Mouse (Mus musculus) embryo, embryonic 10 days (tissue): ENCODE measurements at regions not wholly inside any gene's neighbourhood (a gene's known extent, or its start where the extent isn't known, plus 50 kb on each side); places are given as distances from the start of the nearest gene placed in this dataset.
"Not testable (repeated sequence)": the region's sequence is repeated elsewhere in the genome, so short reads cannot be mapped to it uniquely, and the experiment has no call there.

Experiments
- DNase-seq: peaks from one replicate; pipeline ENCODE4 v3.0.0-alpha.2; 2015; ENCODE audit warnings: low spot score

GRCm38 (mm10) chr16:58146479-58146878 is 261.8 kb upstream of the Dcbld2 start:
- no peak for DNase-seq

- no peak for DNase-seq
Measured at GRCm38 (mm10) chr16:58155538-58155937, 252.7 kb upstream of the Dcbld2 start.

GRCm38 (mm10) chr16:58178744-58179401 is 229.4 kb upstream of the Dcbld2 start:
- no peak for DNase-seq

- not testable (repeated sequence) for DNase-seq
Measured at GRCm38 (mm10) chr16:58179981-58180380, 228.3 kb upstream of the Dcbld2 start.

- no peak for DNase-seq
Measured at GRCm38 (mm10) chr16:58194619-58195497, 213.4 kb upstream of the Dcbld2 start.

GRCm38 (mm10) chr16:58211872-58212271 is 196.4 kb upstream of the Dcbld2 start:
- DNase-seq, result no peak

GRCm38 (mm10) chr16:58234686-58235085 is 173.6 kb upstream of the Dcbld2 start:
- DNase-seq, result no peak

GRCm38 (mm10) chr16:58236857-58237256 is 171.4 kb upstream of the Dcbld2 start:
- no peak for DNase-seq

- no peak for DNase-seq
Measured at GRCm38 (mm10) chr16:58276281-58276680, 132.0 kb upstream of the Dcbld2 start.

- DNase-seq, result peak; percentile 46
Measured at GRCm38 (mm10) chr16:58281474-58281873, 126.8 kb upstream of the Dcbld2 start.

- DNase-seq, result no peak
Measured at GRCm38 (mm10) chr16:58294457-58294856, 113.8 kb upstream of the Dcbld2 start.

- no peak for DNase-seq
Measured at GRCm38 (mm10) chr16:58295128-58295527, 113.1 kb upstream of the Dcbld2 start.

- DNase-seq, result peak; percentile 63
Measured at GRCm38 (mm10) chr16:58299495-58299894, 108.7 kb upstream of the Dcbld2 start.

GRCm38 (mm10) chr16:58300098-58300497 is 108.1 kb upstream of the Dcbld2 start:
- DNase-seq, result no peak

- DNase-seq, result peak; percentile 85
Measured at GRCm38 (mm10) chr16:58303555-58303954, 104.7 kb upstream of the Dcbld2 start.

GRCm38 (mm10) chr16:58316889-58317455 is 91.3 kb upstream of the Dcbld2 start:
- DNase-seq, result no peak

- DNase-seq, result no peak
Measured at GRCm38 (mm10) chr16:58331087-58331486, 77.2 kb upstream of the Dcbld2 start.

- DNase-seq, result no peak
Measured at GRCm38 (mm10) chr16:58343921-58344320, 64.3 kb upstream of the Dcbld2 start.

GRCm38 (mm10) chr16:58349354-58349753 is 58.9 kb upstream of the Dcbld2 start:
- DNase-seq, result peak; percentile 64

GRCm38 (mm10) chr16:58349802-58350201 is 58.4 kb upstream of the Dcbld2 start:
- peak; percentile 22 for DNase-seq

GRCm38 (mm10) chr16:58352156-58352555 is 56.1 kb upstream of the Dcbld2 start:
- no peak for DNase-seq

GRCm38 (mm10) chr16:58354551-58354950 is 53.7 kb upstream of the Dcbld2 start:
- no peak for DNase-seq
